Mouse (Mus musculus): Measurements from ENCODE around the gene Amz1. TPM values are rescaled to one million over a fixed set of nuclear protein-coding genes. Genes with fewer than 3 reads are reported as not detected.

The Amz1 gene
- polyA plus RNA-seq, 1 experiment from 2014 or later, result 7.4 TPM

DNA sequence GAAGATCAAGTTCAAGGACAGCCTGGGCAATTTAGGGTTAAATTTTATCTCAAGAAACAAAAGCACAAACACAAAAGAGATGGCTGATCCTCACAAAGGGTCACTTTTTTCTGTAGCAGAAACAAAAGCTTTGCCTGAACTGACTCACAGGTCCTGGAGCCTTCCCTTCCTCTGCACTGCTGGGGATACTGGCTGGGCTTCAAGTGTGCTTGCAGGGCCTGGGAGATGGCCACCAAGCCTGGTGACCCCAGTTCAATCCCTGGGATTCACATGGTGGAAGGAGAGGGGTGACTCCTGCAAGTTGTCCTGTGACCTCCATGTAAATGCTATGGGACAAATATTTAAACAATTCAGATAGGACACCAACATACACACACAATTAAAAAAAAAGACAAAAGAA, 65.6 kb downstream of the Amz1 start:
- Histone ChIP-seq H3K9me3 (ENCODE audit: control insufficient read depth, low read length) (no peaks in the 10 kb centered on the region), H3K36me3 (ENCODE audit: control insufficient read depth, insufficient read depth) (peaks cover 3% of the 10 kb centered on the region; the same call in 1 of the 2 replicates), H3K4me1 (replicated peaks; ENCODE audit: control insufficient read depth, insufficient read depth, low read length) (peaks cover 46% of the 10 kb centered on the region), H3K9ac (replicated peaks; ENCODE audit: low read depth, low read length) (no peak overlapping the region), H3K4me2 (ENCODE audit: low read length) (no peak overlapping the region), H3K4me3 (replicated peaks; ENCODE audit: low read length) (no peak overlapping the region), H3K27ac (ENCODE audit: low read length) (no peak overlapping the region), H3K27me3 (replicated peaks; ENCODE audit: control insufficient read depth, insufficient read depth, low read length) (no peaks in the 10 kb centered on the region)
- ATAC-seq, result no peak

- peak overlapping the region; percentile 86 for H3K27ac ChIP-seq (ENCODE audit: low read length)
- ATAC-seq, result no peak
- H3K36me3 ChIP-seq (ENCODE audit: control insufficient read depth, insufficient read depth), result no peaks in the 10 kb centered on the region
- H3K9ac ChIP-seq (replicated peaks; ENCODE audit: low read depth, low read length), result no peak overlapping the region
- WGBS, result 25% methylated on average over 2 of the region's 2 CpGs
- H3K27me3 ChIP-seq (replicated peaks; ENCODE audit: control insufficient read depth, insufficient read depth, low read length), result no peaks in the 10 kb centered on the region
- H3K4me2 ChIP-seq (ENCODE audit: low read length), result no peak overlapping the region
- H3K4me3 ChIP-seq (replicated peaks; ENCODE audit: low read length), result no peak overlapping the region
- no peaks in the 10 kb centered on the region for H3K9me3 ChIP-seq (ENCODE audit: control insufficient read depth, low read length)
- H3K4me1 ChIP-seq (replicated peaks; ENCODE audit: control insufficient read depth, insufficient read depth, low read length), result peaks cover 46% of the 10 kb centered on the region
Measured at GRCm38 (mm10) chr5:140790392-140790791, 66.5 kb downstream of the Amz1 start.

- H3K9ac ChIP-seq (replicated peaks; ENCODE audit: low read depth, low read length), result 0 out of 2 replicates have a peak overlapping the region, but pooled peaks have one; percentile 16
- H3K9me3 ChIP-seq (ENCODE audit: control insufficient read depth, low read length), result no peaks in the 10 kb centered on the region
- no peaks in the 10 kb centered on the region for H3K36me3 ChIP-seq (ENCODE audit: control insufficient read depth, insufficient read depth)
- H3K27ac ChIP-seq (ENCODE audit: low read length), result peak overlapping the region; percentile 86
- ATAC-seq, result peak; percentile 78
- H3K4me3 ChIP-seq (replicated peaks; ENCODE audit: low read length), result no peak overlapping the region
- peaks cover 43% of the 10 kb centered on the region for H3K4me1 ChIP-seq (replicated peaks; ENCODE audit: control insufficient read depth, insufficient read depth, low read length)
- H3K4me2 ChIP-seq (ENCODE audit: low read length), result 0 out of 2 replicates have a peak overlapping the region, but pooled peaks have one; percentile 16
- H3K27me3 ChIP-seq (replicated peaks; ENCODE audit: control insufficient read depth, insufficient read depth, low read length), result no peaks in the 10 kb centered on the region
- 3% methylated on average over 9 of the region's 9 CpGs for WGBS
Measured at GRCm38 (mm10) chr5:140790937-140791877, 67.3 kb downstream of the Amz1 start.

DNA sequence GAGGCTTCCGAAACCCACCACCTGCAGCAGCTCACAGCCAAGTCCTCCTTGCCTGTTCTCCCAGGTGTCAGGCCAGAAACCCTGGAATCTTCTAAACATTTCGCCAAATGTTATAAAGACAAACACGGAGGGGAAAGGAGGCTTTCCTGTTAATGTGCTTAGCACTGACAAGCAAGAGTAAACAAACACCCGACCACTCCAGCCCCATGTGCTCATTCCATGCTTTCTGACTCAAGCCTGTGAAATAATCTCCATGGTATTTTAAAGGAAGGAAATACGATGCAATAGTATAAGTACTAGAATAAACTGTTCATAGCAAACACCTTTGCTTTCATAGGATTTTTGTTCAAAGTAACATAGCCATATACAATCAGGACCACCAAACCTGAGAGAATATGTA, 68.3 kb downstream of the Amz1 start:
- 39% methylated on average over 5 of the region's 5 CpGs for WGBS
- H3K27me3 ChIP-seq (replicated peaks; ENCODE audit: control insufficient read depth, insufficient read depth, low read length), result no peaks in the 10 kb centered on the region
- no peaks in the 10 kb centered on the region for H3K9me3 ChIP-seq (ENCODE audit: control insufficient read depth, low read length)
- H3K4me1 ChIP-seq (replicated peaks; ENCODE audit: control insufficient read depth, insufficient read depth, low read length), result peaks cover 43% of the 10 kb centered on the region
- H3K4me2 ChIP-seq (ENCODE audit: low read length), result no peak overlapping the region
- no peak overlapping the region for H3K9ac ChIP-seq (replicated peaks; ENCODE audit: low read depth, low read length)
- H3K4me3 ChIP-seq (replicated peaks; ENCODE audit: low read length), result no peak overlapping the region
- no peaks in the 10 kb centered on the region for H3K36me3 ChIP-seq (ENCODE audit: control insufficient read depth, insufficient read depth)
- peak overlapping the region; percentile 86 for H3K27ac ChIP-seq (ENCODE audit: low read length)
- ATAC-seq, result no peak

DNA sequence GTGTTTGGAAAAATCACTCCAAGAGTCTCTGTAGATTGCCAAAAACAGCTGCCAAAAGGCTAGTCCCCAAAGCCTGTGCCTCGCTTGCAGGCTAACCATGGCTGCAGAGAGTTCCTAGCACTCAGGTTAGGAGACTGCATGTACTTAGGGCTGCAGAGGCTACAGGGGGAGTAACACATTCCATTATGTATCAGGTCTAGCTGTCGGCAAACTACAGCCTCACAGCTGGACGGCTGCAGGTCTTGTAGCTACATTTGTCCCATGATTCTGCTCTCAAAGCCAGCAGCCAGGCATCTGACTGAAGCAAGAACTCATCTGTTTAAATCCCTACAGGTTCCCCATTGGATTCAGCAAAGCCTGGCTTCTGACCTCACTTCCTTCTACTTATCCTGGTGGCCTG, 70.8 kb downstream of the Amz1 start:
- no peaks in the 10 kb centered on the region for H3K9me3 ChIP-seq (ENCODE audit: control insufficient read depth, low read length)
- H3K36me3 ChIP-seq (ENCODE audit: control insufficient read depth, insufficient read depth), result no peaks in the 10 kb centered on the region
- WGBS, result 40% methylated on average over 3 of the region's 3 CpGs
- peaks cover 33% of the 10 kb centered on the region for H3K4me1 ChIP-seq (replicated peaks; ENCODE audit: control insufficient read depth, insufficient read depth, low read length)
- H3K4me3 ChIP-seq (replicated peaks; ENCODE audit: low read length), result no peak overlapping the region
- no peak overlapping the region for H3K27ac ChIP-seq (ENCODE audit: low read length)
- no peak for ATAC-seq
- H3K4me2 ChIP-seq (ENCODE audit: low read length), result no peak overlapping the region
- H3K27me3 ChIP-seq (replicated peaks; ENCODE audit: control insufficient read depth, insufficient read depth, low read length), result no peaks in the 10 kb centered on the region
- H3K9ac ChIP-seq (replicated peaks; ENCODE audit: low read depth, low read length), result no peak overlapping the region

GRCm38 (mm10) chr5:140795176-140795575, 71.2 kb downstream of the Amz1 start:
- peaks cover 29% of the 10 kb centered on the region for H3K4me1 ChIP-seq (replicated peaks; ENCODE audit: control insufficient read depth, insufficient read depth, low read length)
- H3K4me3 ChIP-seq (replicated peaks; ENCODE audit: low read length), result no peak overlapping the region

GRCm38 (mm10) chr5:140796051-140796450, 72.1 kb downstream of the Amz1 start:
- WGBS, result 76% methylated on average over 3 of the region's 3 CpGs

More at GRCm38 (mm10) chr5:140795176-140795575, 71.2 kb downstream of the Amz1 start:
- Histone ChIP-seq H3K27ac (ENCODE audit: low read length) (no peak overlapping the region), H3K27me3 (replicated peaks; ENCODE audit: control insufficient read depth, insufficient read depth, low read length) (no peaks in the 10 kb centered on the region), H3K36me3 (ENCODE audit: control insufficient read depth, insufficient read depth) (no peaks in the 10 kb centered on the region), H3K9me3 (ENCODE audit: control insufficient read depth, low read length) (no peaks in the 10 kb centered on the region), H3K9ac (replicated peaks; ENCODE audit: low read depth, low read length) (no peak overlapping the region), H3K4me2 (ENCODE audit: low read length) (no peak overlapping the region)
- 83% methylated on average over 2 of the region's 2 CpGs for WGBS
- no peak for ATAC-seq

GRCm38 (mm10) chr5:140798158-140798557, 74.2 kb downstream of the Amz1 start:
- H3K27ac ChIP-seq (ENCODE audit: low read length), result no peak overlapping the region
- no peaks in the 10 kb centered on the region for H3K27me3 ChIP-seq (replicated peaks; ENCODE audit: control insufficient read depth, insufficient read depth, low read length)
- 83% methylated on average over 7 of the region's 7 CpGs for WGBS
- no peak overlapping the region for H3K4me3 ChIP-seq (replicated peaks; ENCODE audit: low read length)
- no peaks in the 10 kb centered on the region for H3K9me3 ChIP-seq (ENCODE audit: control insufficient read depth, low read length)
- no peak overlapping the region for H3K4me2 ChIP-seq (ENCODE audit: low read length)
- H3K4me1 ChIP-seq (replicated peaks; ENCODE audit: control insufficient read depth, insufficient read depth, low read length), result no peaks in the 10 kb centered on the region; the same call in 1 of the 2 replicates
- no peaks in the 10 kb centered on the region for H3K36me3 ChIP-seq (ENCODE audit: control insufficient read depth, insufficient read depth)
- ATAC-seq, result no peak
- no peak overlapping the region for H3K9ac ChIP-seq (replicated peaks; ENCODE audit: low read depth, low read length)

More at GRCm38 (mm10) chr5:140796051-140796450, 72.1 kb downstream of the Amz1 start:
- Histone ChIP-seq H3K9ac (replicated peaks; ENCODE audit: low read depth, low read length) (no peak overlapping the region), H3K4me2 (ENCODE audit: low read length) (no peak overlapping the region), H3K4me3 (replicated peaks; ENCODE audit: low read length) (no peak overlapping the region), H3K27ac (ENCODE audit: low read length) (no peak overlapping the region), H3K9me3 (ENCODE audit: control insufficient read depth, low read length) (no peaks in the 10 kb centered on the region), H3K4me1 (replicated peaks; ENCODE audit: control insufficient read depth, insufficient read depth, low read length) (peaks cover 21% of the 10 kb centered on the region), H3K36me3 (ENCODE audit: control insufficient read depth, insufficient read depth) (no peaks in the 10 kb centered on the region), H3K27me3 (replicated peaks; ENCODE audit: control insufficient read depth, insufficient read depth, low read length) (no peaks in the 10 kb centered on the region)
- no peak for ATAC-seq

GRCm38 (mm10) chr5:140798775-140799174, 74.8 kb downstream of the Amz1 start:
- WGBS, result 75% methylated on average over 5 of the region's 5 CpGs
- Histone ChIP-seq H3K4me1 (replicated peaks; ENCODE audit: control insufficient read depth, insufficient read depth, low read length) (no peaks in the 10 kb centered on the region), H3K4me3 (replicated peaks; ENCODE audit: low read length) (no peak overlapping the region), H3K9ac (replicated peaks; ENCODE audit: low read depth, low read length) (no peak overlapping the region), H3K36me3 (ENCODE audit: control insufficient read depth, insufficient read depth) (no peaks in the 10 kb centered on the region), H3K4me2 (ENCODE audit: low read length) (no peak overlapping the region), H3K27me3 (replicated peaks; ENCODE audit: control insufficient read depth, insufficient read depth, low read length) (no peaks in the 10 kb centered on the region), H3K9me3 (ENCODE audit: control insufficient read depth, low read length) (no peaks in the 10 kb centered on the region), H3K27ac (ENCODE audit: low read length) (no peak overlapping the region)
- ATAC-seq, result no peak
